Mouse (Mus musculus): ENCODE data around the gene Nop58. TPM values are rescaled to one million over a fixed set of nuclear protein-coding genes. Genes with fewer than 3 reads are reported as not detected.

The Nop58 gene
- polyA plus RNA-seq, 1 experiment from 2014 or later = 162 TPM

GRCm38 (mm10) chr1:59762208-59762607, 77.4 kb downstream of the Nop58 start:
- WGBS = 2% methylated on average over 10 of the region's 10 CpGs
- Histone ChIP-seq H3K27ac (peak overlapping the region; percentile 99), H3K9ac (ENCODE audit: low read depth, low read length) (peak overlapping the region; percentile 93), H3K4me2 (ENCODE audit: low read length) (peak overlapping the region; percentile 88), H3K9me3 (replicated peaks; ENCODE audit: low read length) (no peaks in the 10 kb centered on the region), H3K4me3 (replicated peaks; ENCODE audit: low read depth, low read length) (peak overlapping the region; percentile 94), H3K27me3 (ENCODE audit: insufficient read depth, low read length) (no peaks in the 10 kb centered on the region), H3K36me3 (ENCODE audit: insufficient read depth, low read length) (no peaks in the 10 kb centered on the region), H3K4me1 (replicated peaks; ENCODE audit: insufficient read depth, low read length) (no peaks in the 10 kb centered on the region)
- ATAC-seq (replicated peaks; ENCODE audit: low FRiP score, low read depth) (no peak), DNase-seq (ENCODE audit: low spot score) (peak; percentile 81)
- TF ChIP-seq CTCF (IDR thresholded peaks at IDR 0.05; ENCODE audit: low read depth) = no peak

- 0% methylated on average over 44 of the region's 44 CpGs for WGBS
- H3K4me3 ChIP-seq (replicated peaks; ENCODE audit: low read depth, low read length) = peak overlapping the region; percentile 94
- ATAC-seq (replicated peaks; ENCODE audit: low FRiP score, low read depth) (peak; percentile 38), DNase-seq (ENCODE audit: low spot score) (peak; percentile 74)
- H3K36me3 ChIP-seq (ENCODE audit: insufficient read depth, low read length) = no peaks in the 10 kb centered on the region
- H3K27me3 ChIP-seq (ENCODE audit: insufficient read depth, low read length) = no peaks in the 10 kb centered on the region
- H3K9ac ChIP-seq (ENCODE audit: low read depth, low read length) = peak overlapping the region; percentile 93
- H3K27ac ChIP-seq = peak overlapping the region; percentile 99
- no peak for TF ChIP-seq CTCF (IDR thresholded peaks at IDR 0.05; ENCODE audit: low read depth)
- H3K9me3 ChIP-seq (replicated peaks; ENCODE audit: low read length) = no peaks in the 10 kb centered on the region
- H3K4me2 ChIP-seq (ENCODE audit: low read length) = peak overlapping the region; percentile 88
- H3K4me1 ChIP-seq (replicated peaks; ENCODE audit: insufficient read depth, low read length) = no peaks in the 10 kb centered on the region
Observed at GRCm38 (mm10) chr1:59762651-59763163, 77.9 kb downstream of the Nop58 start.

GRCm38 (mm10) chr1:59763164-59763768, 78.5 kb downstream of the Nop58 start, which contains the start of gene Bmpr2:
Bmpr2 (plus strand) TSS chr1:59763400.
- ATAC-seq (replicated peaks; ENCODE audit: low FRiP score, low read depth) (peak; percentile 93), DNase-seq (ENCODE audit: low spot score) (peak; percentile 93)
- TF ChIP-seq CTCF (IDR thresholded peaks at IDR 0.05; ENCODE audit: low read depth) = peak; percentile 25; the same call in 1 of the 2 replicates
- Histone ChIP-seq H3K4me2 (ENCODE audit: low read length) (peak within 1 kb of the TSS; percentile 88), H3K9me3 (replicated peaks; ENCODE audit: low read length) (no peaks in the 10 kb centered on the region), H3K4me1 (replicated peaks; ENCODE audit: insufficient read depth, low read length) (0 out of 2 replicates have a peak, but pooled peaks cover 2% of the 10 kb centered on the region), H3K27ac (peak within 1 kb of the TSS; percentile 99), H3K36me3 (ENCODE audit: insufficient read depth, low read length) (no peaks in the 10 kb centered on the region), H3K27me3 (ENCODE audit: insufficient read depth, low read length) (no peaks in the 10 kb centered on the region), H3K4me3 (replicated peaks; ENCODE audit: low read depth, low read length) (peak within 1 kb of the TSS; percentile 94), H3K9ac (ENCODE audit: low read depth, low read length) (peak within 1 kb of the TSS; percentile 93)
- under 1% methylated on average over 59 of the region's 75 CpGs for WGBS

GRCm38 (mm10) chr1:59763781-59764251, 79.0 kb downstream of the Nop58 start:
- no peak for TF ChIP-seq CTCF (IDR thresholded peaks at IDR 0.05; ENCODE audit: low read depth)
- under 1% methylated on average over 53 of the region's 55 CpGs for WGBS

GRCm38 (mm10) chr1:59764407-59764971, 79.7 kb downstream of the Nop58 start:
- Histone ChIP-seq H3K36me3 (ENCODE audit: insufficient read depth, low read length) (no peaks in the 10 kb centered on the region), H3K4me1 (replicated peaks; ENCODE audit: insufficient read depth, low read length) (0 out of 2 replicates have a peak, but pooled peaks cover 3% of the 10 kb centered on the region), H3K9me3 (replicated peaks; ENCODE audit: low read length) (no peaks in the 10 kb centered on the region), H3K27me3 (ENCODE audit: insufficient read depth, low read length) (no peaks in the 10 kb centered on the region), H3K27ac (peak overlapping the region; percentile 99), H3K9ac (ENCODE audit: low read depth, low read length) (peak overlapping the region; percentile 93), H3K4me3 (replicated peaks; ENCODE audit: low read depth, low read length) (peak overlapping the region; percentile 94), H3K4me2 (ENCODE audit: low read length) (peak overlapping the region; percentile 88)
- peak; percentile 32; the same call in 1 of the 2 replicates for TF ChIP-seq CTCF (IDR thresholded peaks at IDR 0.05; ENCODE audit: low read depth)
- WGBS = 0% methylated on average over 27 of the region's 27 CpGs
- DNase-seq (ENCODE audit: low spot score) = peak; percentile 67
- no peak for ATAC-seq (replicated peaks; ENCODE audit: low FRiP score, low read depth)

More at GRCm38 (mm10) chr1:59763781-59764251, 79.0 kb downstream of the Nop58 start:
- Histone ChIP-seq H3K4me3 (replicated peaks; ENCODE audit: low read depth, low read length) (peak overlapping the region; percentile 94), H3K36me3 (ENCODE audit: insufficient read depth, low read length) (no peaks in the 10 kb centered on the region), H3K27me3 (ENCODE audit: insufficient read depth, low read length) (no peaks in the 10 kb centered on the region), H3K9ac (ENCODE audit: low read depth, low read length) (peak overlapping the region; percentile 93), H3K27ac (peak overlapping the region; percentile 99), H3K9me3 (replicated peaks; ENCODE audit: low read length) (no peaks in the 10 kb centered on the region), H3K4me1 (replicated peaks; ENCODE audit: insufficient read depth, low read length) (0 out of 2 replicates have a peak, but pooled peaks cover 3% of the 10 kb centered on the region), H3K4me2 (ENCODE audit: low read length) (peak overlapping the region; percentile 88)
- ATAC-seq (replicated peaks; ENCODE audit: low FRiP score, low read depth) (peak; percentile 66), DNase-seq (ENCODE audit: low spot score) (peak; percentile 70)

- Histone ChIP-seq H3K27me3 (ENCODE audit: insufficient read depth, low read length) (no peaks in the 10 kb centered on the region), H3K4me1 (replicated peaks; ENCODE audit: insufficient read depth, low read length) (0 out of 2 replicates have a peak, but pooled peaks cover 3% of the 10 kb centered on the region), H3K36me3 (ENCODE audit: insufficient read depth, low read length) (no peaks in the 10 kb centered on the region), H3K27ac (no peak overlapping the region), H3K4me2 (ENCODE audit: low read length) (peak overlapping the region; percentile 88), H3K4me3 (replicated peaks; ENCODE audit: low read depth, low read length) (peak overlapping the region; percentile 94), H3K9ac (ENCODE audit: low read depth, low read length) (peak overlapping the region; percentile 27; the same call in 1 of the 2 replicates), H3K9me3 (replicated peaks; ENCODE audit: low read length) (no peaks in the 10 kb centered on the region)
- no peak for ATAC-seq (replicated peaks; ENCODE audit: low FRiP score, low read depth)
- DNase-seq (ENCODE audit: low spot score) = no peak
- no peak for TF ChIP-seq CTCF (IDR thresholded peaks at IDR 0.05; ENCODE audit: low read depth)
- 2% methylated on average over 4 of the region's 4 CpGs for WGBS
Observed at GRCm38 (mm10) chr1:59765279-59765678, 80.5 kb downstream of the Nop58 start.
